8 mouse cellular contexts compared by ENCODE assay signal in the genomic region with DNA sequence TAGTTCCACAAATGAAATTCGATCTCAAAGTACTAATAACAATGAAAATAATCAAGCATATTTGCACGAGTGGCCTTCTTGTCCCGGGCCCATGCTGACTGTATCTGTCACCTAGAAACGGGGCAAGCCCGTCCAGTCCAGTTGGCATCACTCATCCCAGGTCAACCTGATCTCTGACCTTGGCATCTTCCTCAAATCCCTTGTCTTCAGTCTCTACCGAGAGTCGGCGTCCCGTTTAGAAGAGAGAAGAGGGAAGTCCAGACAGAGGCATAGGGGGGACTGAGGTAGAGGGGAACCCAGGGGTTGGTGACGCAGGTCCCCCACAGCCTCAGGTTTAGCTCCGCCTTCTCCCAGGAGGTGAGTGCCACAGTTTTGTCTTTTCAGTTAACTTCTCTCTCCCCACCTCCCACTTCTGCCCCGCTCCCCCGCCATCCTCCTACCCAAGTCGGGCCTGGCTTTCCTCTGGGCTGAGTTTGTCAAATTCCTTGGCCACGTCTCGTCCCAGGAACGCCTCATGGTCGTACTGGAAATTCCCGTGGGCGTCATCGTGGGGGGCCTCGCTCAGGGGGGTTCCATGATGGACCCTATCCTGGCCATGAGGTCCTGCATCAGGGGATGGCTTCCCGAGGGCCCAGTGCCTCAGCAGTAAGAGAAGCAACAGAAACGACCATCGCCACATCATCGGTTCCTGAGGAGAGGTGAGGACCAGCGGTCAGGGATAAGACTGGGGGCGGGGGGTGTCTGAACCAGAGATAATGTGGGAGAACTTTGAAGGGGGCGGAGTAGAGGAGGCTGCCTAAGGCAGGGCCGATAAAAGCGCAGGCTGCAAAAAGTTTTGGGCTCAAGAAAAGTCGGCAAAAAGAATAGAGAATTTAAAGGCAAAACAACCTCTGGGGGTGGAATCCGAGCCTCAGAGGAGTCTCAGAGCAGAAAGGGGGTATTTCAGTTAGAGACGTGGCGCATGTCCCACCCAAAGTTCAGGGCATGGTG. TPM values are rescaled to one million over a fixed set of nuclear protein-coding genes. Genes with fewer than 3 reads are reported as not detected.
DNase-seq lines count a peak whose midpoint lies in the region; ATAC-seq and TF ChIP-seq lines count a peak whose summit lies in the region.

No protein-coding gene starts in this region.

- H3K4me3 ChIP-seq in gastrocnemius, adult 2 months, result peak overlapping the region; percentile 71
- H3K4me3 ChIP-seq in heart, embryonic 11.5 days (ENCODE audit: low read depth, low read length), result peak overlapping the region; percentile 66
- peak overlapping the region; percentile 72 for H3K4me3 ChIP-seq in limb, embryonic 13.5 days
- peak overlapping the region; percentile 45 for H3K4me3 ChIP-seq in neural tube, embryonic 12.5 days

- H3K9me3 ChIP-seq in heart, embryonic 11.5 days (replicated peaks; ENCODE audit: control insufficient read depth, low read length), result no peaks in the 10 kb centered on the region
- H3K9me3 ChIP-seq in limb, embryonic 13.5 days, result no peaks in the 10 kb centered on the region
- H3K9me3 ChIP-seq in neural tube, embryonic 12.5 days, result no peaks in the 10 kb centered on the region

- peak overlapping the region; percentile 86 for H3K9ac ChIP-seq in heart, embryonic 11.5 days (ENCODE audit: low read depth, low read length)
- H3K9ac ChIP-seq in limb, embryonic 13.5 days, result peak overlapping the region; percentile 92
- H3K9ac ChIP-seq in neural tube, embryonic 12.5 days, result peak overlapping the region; percentile 56

- ATAC-seq in heart, embryonic 11.5 days (replicated peaks; ENCODE audit: insufficient number of reproducible peaks, low FRiP score, low TSS enrichment), result peak; percentile 53
- peak; percentile 64 for ATAC-seq in limb, embryonic 13.5 days (ENCODE audit: low FRiP score, low read depth)
- peak; percentile 52; the same call in 1 of the 2 replicates for ATAC-seq in neural tube, embryonic 12.5 days (ENCODE audit: low FRiP score, low read depth)

- H3K4me2 ChIP-seq in heart, embryonic 11.5 days, result peak overlapping the region; percentile 86
- peak overlapping the region; percentile 74 for H3K4me2 ChIP-seq in limb, embryonic 13.5 days (replicated peaks)
- H3K4me2 ChIP-seq in neural tube, embryonic 12.5 days (replicated peaks), result peak overlapping the region; percentile 69

- H3K36me3 ChIP-seq in heart, embryonic 11.5 days (ENCODE audit: control insufficient read depth, insufficient read depth, low read length), result peaks cover 25% of the 10 kb centered on the region
- H3K36me3 ChIP-seq in limb, embryonic 13.5 days, result peaks cover 43% of the 10 kb centered on the region
- H3K36me3 ChIP-seq in neural tube, embryonic 12.5 days, result peaks cover 12% of the 10 kb centered on the region

- peak overlapping the region; percentile 82 for H3K27ac ChIP-seq in gastrocnemius, adult 2 months
- H3K27ac ChIP-seq in heart, embryonic 11.5 days (ENCODE audit: low read depth, low read length), result peak overlapping the region; percentile 88
- peak overlapping the region; percentile 92 for H3K27ac ChIP-seq in limb, embryonic 13.5 days
- H3K27ac ChIP-seq in neural tube, embryonic 12.5 days, result no peak overlapping the region

- no peak for TF ChIP-seq CTCF in gastrocnemius, adult 2 months (IDR thresholded peaks at IDR 0.05)

- WGBS in heart, embryonic 11.5 days (ENCODE audit: insufficient replicate concordance), result 9% methylated on average over 35 of the region's 35 CpGs
- 10% methylated on average over 35 of the region's 35 CpGs for WGBS in limb, embryonic 13.5 days
- WGBS in neural tube, embryonic 12.5 days, result 15% methylated on average over 35 of the region's 35 CpGs

- intact Hi-C loops in gastrocnemius, adult 2 months (cut with DNase I), result no loop called here

- H3K4me1 ChIP-seq in heart, embryonic 11.5 days (ENCODE audit: control insufficient read depth, insufficient read depth, low read length), result peaks cover 12% of the 10 kb centered on the region; the same call in 1 of the 2 replicates
- H3K4me1 ChIP-seq in limb, embryonic 13.5 days, result peaks cover 40% of the 10 kb centered on the region
- peaks cover 12% of the 10 kb centered on the region; the same call in 1 of the 2 replicates for H3K4me1 ChIP-seq in neural tube, embryonic 12.5 days

- peak; percentile 51 for DNase-seq in gastrocnemius, adult 2 months
- no peak for DNase-seq in gastrocnemius, adult 8-10 months (ENCODE audit: low spot score in 2 of 2)
- DNase-seq in MEL-GATA-1-ER (ENCODE audit: extremely low read depth, low read depth), result peak; percentile 42
- no peak for DNase-seq in frontal cortex, postnatal 25 days (ENCODE audit: low spot score in 2 of 2)
- DNase-seq in cerebellum, adult 11-12 months, result no peak

- no peaks in the 10 kb centered on the region for H3K27me3 ChIP-seq in heart, embryonic 11.5 days (ENCODE audit: control insufficient read depth, insufficient read depth, low read length)
- no peaks in the 10 kb centered on the region for H3K27me3 ChIP-seq in limb, embryonic 13.5 days
- no peaks in the 10 kb centered on the region; the same call in 1 of the 2 replicates for H3K27me3 ChIP-seq in neural tube, embryonic 12.5 days (replicated peaks)

RNA-seq across cellular contexts. Expression of gene Rcn3, which starts 0.7 kb away (rescaled TPM):
- 10 to 100 TPM in 1 of 2 experiments, 1 to 10 TPM in 1; 7.2 to 20.2 TPM for total RNA-seq in gastrocnemius, adult 2 months (2021)
- 10 to 100 TPM in 1 of 4 experiments, 1 to 10 TPM in 3; 4.1 to 10.2 (median 7.5) TPM for total RNA-seq in gastrocnemius, adult 8-10 months (2022)
- polyA plus RNA-seq in heart, embryonic 11.5 days (2014; fragmentation: Nextera tagmentation; extraction: Ambion mirVana), result 339 and 341 TPM in 2 replicates
- polyA plus RNA-seq in limb, embryonic 13.5 days (2015; fragmentation: Nextera tagmentation; extraction: Ambion mirVana), result 462 and 483 TPM in 2 replicates
- 125 and 139 TPM in 2 replicates for polyA plus RNA-seq in neural tube, embryonic 12.5 days (2016; fragmentation: Nextera tagmentation; extraction: Ambion mirVana)

RNA-seq across cellular contexts. Expression of gene Fcgrt, which starts 12.4 kb away (rescaled TPM):
- 10 to 100 TPM; 33.6 to 38.5 TPM for total RNA-seq in gastrocnemius, adult 2 months (2021)
- total RNA-seq in gastrocnemius, adult 8-10 months (2022), result 10 to 100 TPM; 23.8 to 37.0 (median 30.0) TPM
- 15.1 and 20.5 TPM in 2 replicates for polyA plus RNA-seq in heart, embryonic 11.5 days (2014; fragmentation: Nextera tagmentation; extraction: Ambion mirVana)
- polyA plus RNA-seq in limb, embryonic 13.5 days (2015; fragmentation: Nextera tagmentation; extraction: Ambion mirVana), result 44.0 and 45.4 TPM in 2 replicates
- polyA plus RNA-seq in neural tube, embryonic 12.5 days (2016; fragmentation: Nextera tagmentation; extraction: Ambion mirVana), result 14.1 and 15.7 TPM in 2 replicates

RNA-seq across cellular contexts. Expression of gene Prrg2, which starts 28.8 kb away (rescaled TPM):
- 10 to 100 TPM in 1 of 2 experiments, 1 to 10 TPM in 1; 8.1 to 11.0 TPM for total RNA-seq in gastrocnemius, adult 2 months (2021)
- total RNA-seq in gastrocnemius, adult 8-10 months (2022), result 10 to 100 TPM in 2 of 4 experiments, 1 to 10 TPM in 2; 7.2 to 13.3 (median 10.6) TPM
- polyA plus RNA-seq in heart, embryonic 11.5 days (2014; fragmentation: Nextera tagmentation; extraction: Ambion mirVana), result 11.7 and 13.3 TPM in 2 replicates
- 22.3 and 24.5 TPM in 2 replicates for polyA plus RNA-seq in limb, embryonic 13.5 days (2015; fragmentation: Nextera tagmentation; extraction: Ambion mirVana)
- 15.2 and 17.9 TPM in 2 replicates for polyA plus RNA-seq in neural tube, embryonic 12.5 days (2016; fragmentation: Nextera tagmentation; extraction: Ambion mirVana)

RNA-seq across cellular contexts. Expression of gene Nosip, which starts 29.1 kb away (rescaled TPM):
- total RNA-seq in gastrocnemius, adult 2 months (2021), result 10 to 100 TPM; 30.2 to 32.9 TPM
- 10 to 100 TPM; 24.5 to 31.0 (median 28.2) TPM for total RNA-seq in gastrocnemius, adult 8-10 months (2022)
- polyA plus RNA-seq in heart, embryonic 11.5 days (2014; fragmentation: Nextera tagmentation; extraction: Ambion mirVana), result 54.2 and 58.9 TPM in 2 replicates
- polyA plus RNA-seq in limb, embryonic 13.5 days (2015; fragmentation: Nextera tagmentation; extraction: Ambion mirVana), result 71.2 and 71.4 TPM in 2 replicates
- 56.5 and 63.0 TPM in 2 replicates for polyA plus RNA-seq in neural tube, embryonic 12.5 days (2016; fragmentation: Nextera tagmentation; extraction: Ambion mirVana)

RNA-seq across cellular contexts. Expression of gene Rps11, which starts 32.9 kb away (rescaled TPM):
- total RNA-seq in gastrocnemius, adult 2 months (2021), result 100 to 1,000 TPM; 457 to 518 TPM
- 100 to 1,000 TPM; 471 to 554 (median 519) TPM for total RNA-seq in gastrocnemius, adult 8-10 months (2022)
- polyA plus RNA-seq in heart, embryonic 11.5 days (2014; fragmentation: Nextera tagmentation; extraction: Ambion mirVana), result 1,168 and 1,305 TPM in 2 replicates
- 1,512 and 1,535 TPM in 2 replicates for polyA plus RNA-seq in limb, embryonic 13.5 days (2015; fragmentation: Nextera tagmentation; extraction: Ambion mirVana)
- polyA plus RNA-seq in neural tube, embryonic 12.5 days (2016; fragmentation: Nextera tagmentation; extraction: Ambion mirVana), result 1,089 and 1,117 TPM in 2 replicates

Comparison
In these comparisons a context has a peak if more than half of its experiments do, and no peak if none do; other contexts are left out.
1. DNase-seq: peak in gastrocnemius, adult 2 months (single experiment) and MEL-GATA-1-ER (single experiment); none in gastrocnemius, adult 8-10 months (0 of 2), frontal cortex, postnatal 25 days (0 of 2) and cerebellum, adult 11-12 months (single experiment).
2. Peak in every context shown above with its lines, with median percentiles within 50 percentile points of each other: H3K4me3 ChIP-seq, ATAC-seq, H3K4me2 ChIP-seq and H3K9ac ChIP-seq.